Mouse (Mus musculus) gastrocnemius, postnatal 36 days (tissue): ENCODE measurements around the gene Pfkfb3. TPM values are rescaled to one million over a fixed set of nuclear protein-coding genes. Genes with fewer than 3 reads are reported as not detected.

Experiments used
- DNase-seq, 2 experiments: peaks; one replicate each; pipeline ENCODE4 v3.0.0; 2022
- intact Hi-C: fragments of 180-260 bp; cut with DNase I; formaldehyde crosslinking; loops from one replicate; pipeline ENCODE4 v1.15.1; 2025
- total RNA-seq, 2 experiments: library from RNA; stranded (reverse); gene quantifications; 2 replicates each; pipeline ENCODE4 v1.2.3; 2021

Gene Pfkfb3
- total RNA-seq, 2 experiments from 2014 or later = 128 to 161 TPM

GRCm38 (mm10) chr2:11441864-11442263 lies 112.0 kb downstream of the Pfkfb3 start:
- DNase-seq = no peak
- intact Hi-C loops = no loop called here

- intact Hi-C loops = no loop called here
- no peak for DNase-seq
Observed at GRCm38 (mm10) chr2:11438231-11438954, 115.5 kb downstream of the Pfkfb3 start.

GRCm38 (mm10) chr2:11436353-11436752 lies 117.5 kb downstream of the Pfkfb3 start:
- intact Hi-C loops = no loop called here
- no peak for DNase-seq

- intact Hi-C loops = no loop called here
- DNase-seq = no peak
Observed at GRCm38 (mm10) chr2:11433353-11433752, 120.5 kb downstream of the Pfkfb3 start.

GRCm38 (mm10) chr2:11429538-11429937 lies 124.3 kb downstream of the Pfkfb3 start:
- intact Hi-C loops = no loop called here
- peak; percentile 62 to 64 for DNase-seq

- DNase-seq = no peak
- intact Hi-C loops = no loop called here
Observed at GRCm38 (mm10) chr2:11428621-11429020, 125.3 kb downstream of the Pfkfb3 start.

- intact Hi-C loops = no loop called here
- no peak for DNase-seq
Observed at GRCm38 (mm10) chr2:11427596-11427995, 126.3 kb downstream of the Pfkfb3 start.

GRCm38 (mm10) chr2:11426379-11426778 lies 127.5 kb downstream of the Pfkfb3 start:
- DNase-seq = no peak
- intact Hi-C loops = no loop called here

GRCm38 (mm10) chr2:11425421-11426131 lies 128.3 kb downstream of the Pfkfb3 start:
- intact Hi-C loops = no loop called here
- peak; percentile 25 to 30 for DNase-seq

GRCm38 (mm10) chr2:11424252-11424651 lies 129.6 kb downstream of the Pfkfb3 start:
- no peak for DNase-seq
- intact Hi-C loops = no loop called here

GRCm38 (mm10) chr2:11423421-11423820 lies 130.5 kb downstream of the Pfkfb3 start:
- intact Hi-C loops = no loop called here
- no peak for DNase-seq

- DNase-seq = no peak
- intact Hi-C loops = no loop called here
Observed at GRCm38 (mm10) chr2:11422384-11422783, 131.5 kb downstream of the Pfkfb3 start.

Other genes with a start within 250 kb of the Pfkfb3 start
- 10 to 100 TPM; 45.3 to 53.5 TPM for gene Rbm17, start 50.1 kb upstream of the Pfkfb3 start, total RNA-seq
- not detected for gene Gm17490, start 72.2 kb upstream of the Pfkfb3 start, total RNA-seq
- under 1 TPM; 0.41 to 0.69 TPM for gene Il2ra, start 88.7 kb upstream of the Pfkfb3 start, total RNA-seq
- gene Il15ra, start 151.2 kb upstream of the Pfkfb3 start, total RNA-seq = 10 to 100 TPM; 16.5 to 27.2 TPM
- gene Fbh1, start 223.5 kb upstream of the Pfkfb3 start, total RNA-seq = 10 to 100 TPM; 26.3 to 30.5 TPM
- 10 to 100 TPM; 21.9 to 24.9 TPM for gene Ankrd16, start 223.8 kb upstream of the Pfkfb3 start, total RNA-seq